Mouse (Mus musculus): ENCODE data around the gene Art2b. TPM values are rescaled to one million over a fixed set of nuclear protein-coding genes. Genes with fewer than 3 reads are reported as not detected.
"Not testable (repeated sequence)": the region's sequence is repeated elsewhere in the genome, so short reads cannot be mapped to it uniquely, and the experiment has no call there.

The Art2b gene
- total RNA-seq (2021), result not detected

- DNase-seq (ENCODE audit: extremely low spot score in 1 of 2, low spot score in 1 of 2), result no peak
These were observed at the start of gene Art2b for GRCm38 (mm10) chr7:101585408-101585807. TSS of gene Art2b (minus strand) at chr7:101585600.

GRCm38 (mm10) chr7:101634513-101634912, 49.1 kb upstream of the Art2b start:
- DNase-seq (ENCODE audit: extremely low spot score in 1 of 2, low spot score in 1 of 2), result no peak

GRCm38 (mm10) chr7:101633629-101634177, 48.3 kb upstream of the Art2b start:
- DNase-seq (ENCODE audit: extremely low spot score in 1 of 2, low spot score in 1 of 2), result no peak

GRCm38 (mm10) chr7:101628481-101628880, 43.1 kb upstream of the Art2b start:
- DNase-seq (ENCODE audit: extremely low spot score in 1 of 2, low spot score in 1 of 2), result no peak

GRCm38 (mm10) chr7:101627166-101627565, 41.8 kb upstream of the Art2b start:
- not testable (repeated sequence) for DNase-seq (ENCODE audit: extremely low spot score in 1 of 2, low spot score in 1 of 2)

GRCm38 (mm10) chr7:101624283-101624682, 38.9 kb upstream of the Art2b start:
- DNase-seq (ENCODE audit: extremely low spot score in 1 of 2, low spot score in 1 of 2), result no peak

GRCm38 (mm10) chr7:101621861-101622260, 36.5 kb upstream of the Art2b start:
- DNase-seq (ENCODE audit: extremely low spot score in 1 of 2, low spot score in 1 of 2), result not testable (repeated sequence)

GRCm38 (mm10) chr7:101620373-101620772, 35.0 kb upstream of the Art2b start:
- peak; percentile 39 to 62 for DNase-seq (ENCODE audit: extremely low spot score in 1 of 2, low spot score in 1 of 2)

GRCm38 (mm10) chr7:101618273-101618672, 32.9 kb upstream of the Art2b start:
- DNase-seq (ENCODE audit: extremely low spot score in 1 of 2, low spot score in 1 of 2), result no peak

- DNase-seq (ENCODE audit: extremely low spot score in 1 of 2, low spot score in 1 of 2), result peak; percentile 38 to 39
These were observed 32.2 kb upstream of the Art2b start for GRCm38 (mm10) chr7:101617438-101618165.

- no peak for DNase-seq (ENCODE audit: extremely low spot score in 1 of 2, low spot score in 1 of 2)
These were observed 30.9 kb upstream of the Art2b start for GRCm38 (mm10) chr7:101616136-101616835.

- DNase-seq (ENCODE audit: extremely low spot score in 1 of 2, low spot score in 1 of 2), result no peak
These were observed 30.0 kb upstream of the Art2b start for GRCm38 (mm10) chr7:101615406-101615805.

GRCm38 (mm10) chr7:101612786-101613527, 27.6 kb upstream of the Art2b start:
- not testable (repeated sequence) for DNase-seq (ENCODE audit: extremely low spot score in 1 of 2, low spot score in 1 of 2)

- no peak for DNase-seq (ENCODE audit: extremely low spot score in 1 of 2, low spot score in 1 of 2)
These were observed 22.4 kb upstream of the Art2b start for GRCm38 (mm10) chr7:101607845-101608244.

- no peak for DNase-seq (ENCODE audit: extremely low spot score in 1 of 2, low spot score in 1 of 2)
These were observed 15.0 kb upstream of the Art2b start for GRCm38 (mm10) chr7:101600406-101600805.

- DNase-seq (ENCODE audit: extremely low spot score in 1 of 2, low spot score in 1 of 2), result no peak
These were observed 13.1 kb upstream of the Art2b start for GRCm38 (mm10) chr7:101598482-101598881.

GRCm38 (mm10) chr7:101594969-101595368, 9.6 kb upstream of the Art2b start:
- DNase-seq (ENCODE audit: extremely low spot score in 1 of 2, low spot score in 1 of 2), result no peak

GRCm38 (mm10) chr7:101584271-101584670, 1.1 kb downstream of the Art2b start:
- DNase-seq (ENCODE audit: extremely low spot score in 1 of 2, low spot score in 1 of 2), result not testable (repeated sequence)

- no peak for DNase-seq (ENCODE audit: extremely low spot score in 1 of 2, low spot score in 1 of 2)
These were observed 3.4 kb downstream of the Art2b start for GRCm38 (mm10) chr7:101582012-101582411.

GRCm38 (mm10) chr7:101580863-101581262, 4.5 kb downstream of the Art2b start:
- not testable (repeated sequence) for DNase-seq (ENCODE audit: extremely low spot score in 1 of 2, low spot score in 1 of 2)

GRCm38 (mm10) chr7:101574413-101574812, 11.0 kb downstream of the Art2b start:
- no peak for DNase-seq (ENCODE audit: extremely low spot score in 1 of 2, low spot score in 1 of 2)
